24 mouse cellular contexts compared by ENCODE assay signal in the genomic region with DNA sequence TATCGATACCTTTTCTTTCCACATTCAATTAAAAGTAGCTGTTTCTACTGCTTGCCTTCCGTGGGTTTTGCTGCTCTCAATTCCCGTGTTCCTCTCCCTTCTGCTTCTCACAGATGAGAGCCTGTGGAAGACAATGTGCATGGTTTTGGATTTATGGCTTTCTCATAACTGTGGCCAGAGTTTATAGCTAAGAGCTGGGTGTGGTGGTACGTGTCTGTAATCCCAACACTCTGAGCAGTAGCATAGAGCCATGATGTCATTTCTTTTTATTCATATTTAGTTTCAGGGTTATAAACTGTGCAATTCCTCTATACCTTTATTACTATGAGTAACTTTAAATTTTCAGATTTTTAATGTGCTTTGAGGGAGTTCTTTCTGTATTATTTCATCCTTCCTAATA.
DNase-seq lines count a peak whose midpoint lies in the region; ATAC-seq and TF ChIP-seq lines count a peak whose summit lies in the region.
"Had no signal": no experiment of that assay in that cellular context is flagged by ENCODE, and none has a peak within 500 bp of the region (broad histone marks: within the 10 kb centered on the region; RNA-seq: fewer than 3 reads in every experiment).

No protein-coding gene starts in this region.

- no peak for TF ChIP-seq CTCF in layer of hippocampus, adult 2 months (conservative IDR thresholded peaks at IDR 0.05)
- no peak for TF ChIP-seq CTCF in cortical plate, adult 2 months (IDR thresholded peaks at IDR 0.05; ENCODE audit: extremely low read depth, insufficient read depth, low read length)

- ATAC-seq in intestine, embryonic 16.5 days = peak; percentile 54; the same call in 1 of the 2 replicates
- no peak for ATAC-seq in frontal cortex, adult (ENCODE audit: low TSS enrichment)
- ATAC-seq: activated CD4-positive, CD25-positive, alpha-beta regulatory T cell, adult 4 months; forebrain, embryonic 13.5 days; forebrain, embryonic 16.5 days; hindbrain, postnatal 0 days had no signal

- no peak for DNase-seq in layer of hippocampus, adult 2 months (ENCODE audit: low spot score in 2 of 2)
- no peak for DNase-seq in layer of hippocampus, adult 9-10 months (ENCODE audit: low spot score)
- DNase-seq in layer of hippocampus, adult 9-11 months = no peak
- DNase-seq: adrenal gland, adult 8-10 months; adrenal gland, postnatal 25 days; cerebellum, adult 11-12 months; cerebellum, adult 8-10 months; cerebellum, postnatal 10 days; cerebellum, postnatal 36 days; gastrocnemius, postnatal 25 days; heart, adult 2 months; heart, postnatal 14 days; heart, postnatal 4 days had no signal

- no peak for TF ChIP-seq POLR2A in cortical plate, adult 2 months (IDR thresholded peaks at IDR 0.05; ENCODE audit: extremely low read depth, insufficient read depth, low read length)

- H3K9me3 ChIP-seq in intestine, embryonic 16.5 days (ENCODE audit: control insufficient read depth, low read length) = no peaks in the 10 kb centered on the region
- H3K9me3 ChIP-seq: forebrain, embryonic 10.5 days; forebrain, embryonic 13.5 days; heart, embryonic 10.5 days; heart, embryonic 13.5 days had no signal

- H3K27me3 ChIP-seq in intestine, embryonic 16.5 days (replicated peaks; ENCODE audit: control insufficient read depth, insufficient read depth, low read length) = no peaks in the 10 kb centered on the region
- H3K27me3 ChIP-seq: forebrain, embryonic 13.5 days; heart, embryonic 13.5 days had no signal

- no peak overlapping the region for H3K9ac ChIP-seq in intestine, embryonic 16.5 days (ENCODE audit: low read depth, low read length)
- H3K9ac ChIP-seq: forebrain, embryonic 13.5 days; heart, embryonic 13.5 days; hindbrain, embryonic 14.5 days had no signal

- H3K27ac ChIP-seq in layer of hippocampus, adult 2 months = peak overlapping the region; percentile 92
- H3K27ac ChIP-seq in cortical plate, adult 2 months (ENCODE audit: insufficient read depth, low read length) = peak overlapping the region; percentile 18; the same call in 1 of the 2 replicates
- no peak overlapping the region for H3K27ac ChIP-seq in intestine, embryonic 16.5 days (ENCODE audit: low read length)
- H3K27ac ChIP-seq: forebrain, embryonic 10.5 days; forebrain, embryonic 13.5 days; heart, adult 2 months; heart, embryonic 10.5 days; heart, embryonic 13.5 days; hindbrain, embryonic 14.5 days; hindbrain, postnatal 0 days had no signal

- no peak overlapping the region for H3K4me2 ChIP-seq in intestine, embryonic 16.5 days (ENCODE audit: low read depth, low read length)
- H3K4me2 ChIP-seq: forebrain, embryonic 13.5 days; heart, embryonic 13.5 days; hindbrain, embryonic 14.5 days had no signal

- peaks cover 19% of the 10 kb centered on the region for H3K4me1 ChIP-seq in cortical plate, adult 2 months (ENCODE audit: control insufficient read depth, insufficient read depth, low read length)
- peaks cover 7% of the 10 kb centered on the region for H3K4me1 ChIP-seq in intestine, embryonic 16.5 days (ENCODE audit: control insufficient read depth, insufficient read depth, low read length)
- H3K4me1 ChIP-seq: forebrain, embryonic 13.5 days had no signal

- 0 out of 2 replicates have a peak, but pooled peaks cover 2% of the 10 kb centered on the region for H3K36me3 ChIP-seq in intestine, embryonic 16.5 days (ENCODE audit: control insufficient read depth, insufficient read depth, low read length)

- 62% methylated on average over 4 of the region's 4 CpGs for WGBS in intestine, embryonic 16.5 days

- H3K4me3 ChIP-seq in layer of hippocampus, adult 2 months = no peak overlapping the region
- no peak overlapping the region for H3K4me3 ChIP-seq in cortical plate, adult 2 months (ENCODE audit: insufficient read depth, low read length)
- H3K4me3 ChIP-seq in intestine, embryonic 16.5 days (ENCODE audit: low read length) = no peak overlapping the region
- H3K4me3 ChIP-seq: forebrain, embryonic 10.5 days; forebrain, embryonic 13.5 days; heart, adult 2 months; heart, embryonic 10.5 days; heart, embryonic 13.5 days had no signal
